Comparison of ENCODE assay signal across 25 mouse cellular contexts in the genomic region with DNA sequence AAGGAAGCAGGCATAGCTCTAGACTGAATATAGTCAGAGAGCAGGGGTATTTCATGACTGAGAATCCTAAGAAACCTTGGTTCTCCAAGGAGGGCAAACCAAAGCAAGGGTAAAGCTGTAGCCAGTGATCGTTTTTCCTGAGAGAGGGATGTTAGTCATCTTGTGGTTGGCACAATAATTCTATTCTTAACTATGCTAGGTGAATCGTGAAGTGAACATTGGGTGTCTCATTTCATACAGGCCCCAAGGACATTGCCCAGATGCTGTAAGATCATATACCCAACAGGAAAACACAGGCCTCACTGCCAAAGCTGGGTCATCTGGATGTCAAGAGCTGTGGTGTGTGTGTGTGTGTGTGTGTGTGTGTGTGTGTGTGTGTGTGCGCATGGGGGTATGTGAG.
"Had no signal": no experiment of that assay in that cellular context is flagged by ENCODE, and none has a peak within 500 bp of the region (broad histone marks: within the 10 kb centered on the region; RNA-seq: fewer than 3 reads in every experiment).

No protein-coding gene starts in this region.

- H3K36me3 ChIP-seq: heart, embryonic 10.5 days; heart, embryonic 13.5 days; heart, embryonic 15.5 days; hindbrain, embryonic 13.5 days; hindbrain, embryonic 15.5 days; kidney, embryonic 15.5 days; limb, embryonic 13.5 days; limb, embryonic 15.5 days; liver, embryonic 12.5 days had no signal

- H3K4me3 ChIP-seq: heart, embryonic 10.5 days; heart, embryonic 13.5 days; heart, embryonic 15.5 days; hindbrain, embryonic 13.5 days; hindbrain, embryonic 15.5 days; kidney, embryonic 15.5 days; limb, embryonic 13.5 days; limb, embryonic 15.5 days; liver, embryonic 12.5 days had no signal

- H3K27me3 ChIP-seq: heart, embryonic 13.5 days; heart, embryonic 15.5 days; hindbrain, embryonic 13.5 days; hindbrain, embryonic 15.5 days; kidney, embryonic 15.5 days; limb, embryonic 13.5 days; limb, embryonic 15.5 days; liver, embryonic 12.5 days had no signal

- DNase-seq: gastrocnemius, postnatal 14 days; gastrocnemius, postnatal 36 days; heart, adult 18-20 months; heart, postnatal 14 days; heart, postnatal 36 days; kidney, adult 11 months; kidney, adult 2 months; kidney, adult 9 months; kidney, postnatal 14 days; kidney, postnatal 36 days; layer of hippocampus, postnatal 36 days; left cerebral cortex, postnatal 4 days had no signal

- H3K27ac ChIP-seq: heart, embryonic 10.5 days; heart, embryonic 13.5 days; heart, embryonic 15.5 days; hindbrain, embryonic 13.5 days; hindbrain, embryonic 15.5 days; hindbrain, postnatal 0 days; kidney, embryonic 15.5 days; kidney, postnatal 0 days; limb, embryonic 13.5 days; limb, embryonic 15.5 days; liver, embryonic 12.5 days; liver, embryonic 14.5 days had no signal

- ATAC-seq: hindbrain, postnatal 0 days; intestine, embryonic 16.5 days; liver, embryonic 12.5 days had no signal

- H3K9ac ChIP-seq: heart, embryonic 13.5 days; heart, embryonic 15.5 days; hindbrain, embryonic 13.5 days; hindbrain, embryonic 15.5 days; kidney, embryonic 15.5 days; limb, embryonic 13.5 days; limb, embryonic 15.5 days; liver, embryonic 12.5 days; liver, embryonic 14.5 days had no signal

- H3K9me3 ChIP-seq: heart, embryonic 10.5 days; heart, embryonic 13.5 days; heart, embryonic 15.5 days; hindbrain, embryonic 13.5 days; hindbrain, embryonic 15.5 days; kidney, embryonic 15.5 days; limb, embryonic 13.5 days; limb, embryonic 15.5 days; liver, embryonic 12.5 days had no signal

- H3K4me2 ChIP-seq: heart, embryonic 13.5 days; heart, embryonic 15.5 days; hindbrain, embryonic 13.5 days; hindbrain, embryonic 15.5 days; kidney, embryonic 15.5 days; limb, embryonic 13.5 days; limb, embryonic 15.5 days; liver, embryonic 12.5 days had no signal

- H3K4me1 ChIP-seq: heart, embryonic 10.5 days; heart, embryonic 13.5 days; heart, embryonic 15.5 days; hindbrain, embryonic 13.5 days; hindbrain, embryonic 15.5 days; kidney, embryonic 15.5 days; limb, embryonic 13.5 days; limb, embryonic 15.5 days; liver, embryonic 12.5 days had no signal
